Mouse (Mus musculus): ENCODE measurements around the gene Timm9. TPM values are rescaled to one million over a fixed set of nuclear protein-coding genes. Genes with fewer than 3 reads are reported as not detected.

The Timm9 gene
- polyA plus RNA-seq, 1 experiment = 8.4 TPM

GRCm38 (mm10) chr12:71150167-71150566, 13.7 kb upstream of the Timm9 start:
- Histone ChIP-seq H3K36me3 (ENCODE audit: control insufficient read depth, insufficient read depth, low read length) (peaks cover 26% of the 10 kb centered on the region), H3K4me3 (ENCODE audit: extremely low read depth, insufficient read depth, insufficient read length) (no peak overlapping the region)
- 81% methylated on average over 8 of the region's 8 CpGs for WGBS

GRCm38 (mm10) chr12:71149456-71149855, 13.0 kb upstream of the Timm9 start:
- DNase-seq (ENCODE audit: low read depth in 1 of 2, low spot score in 2 of 2) = no peak
- Histone ChIP-seq H3K27me3 (ENCODE audit: control insufficient read depth, insufficient read depth, low read length) (no peaks in the 10 kb centered on the region), H3K4me3 (ENCODE audit: extremely low read depth, insufficient read depth, insufficient read length) (no peak overlapping the region), H3K4me1 (ENCODE audit: control insufficient read depth, insufficient read depth, insufficient read length) (no peaks in the 10 kb centered on the region), H3K27ac (ENCODE audit: insufficient read depth, low read length) (no peak overlapping the region), H3K36me3 (ENCODE audit: control insufficient read depth, insufficient read depth, low read length) (peaks cover 22% of the 10 kb centered on the region)
- WGBS = 86% methylated on average over 6 of the region's 6 CpGs
- TF ChIP-seq POLR2A (IDR thresholded peaks at IDR 0.05; ENCODE audit: low read depth, low read length) (no peak), CTCF (IDR thresholded peaks at IDR 0.05; ENCODE audit: extremely low read depth, insufficient read depth, insufficient read length, insufficient replicate concordance) (no peak)

More at GRCm38 (mm10) chr12:71150167-71150566, 13.7 kb upstream of the Timm9 start:
- DNase-seq (ENCODE audit: low read depth in 1 of 2, low spot score in 2 of 2) = no peak
- no peaks in the 10 kb centered on the region for H3K4me1 ChIP-seq (ENCODE audit: control insufficient read depth, insufficient read depth, insufficient read length)
- no peaks in the 10 kb centered on the region for H3K27me3 ChIP-seq (ENCODE audit: control insufficient read depth, insufficient read depth, low read length)
- no peak overlapping the region for H3K27ac ChIP-seq (ENCODE audit: insufficient read depth, low read length)
- TF ChIP-seq POLR2A (IDR thresholded peaks at IDR 0.05; ENCODE audit: low read depth, low read length) (no peak), CTCF (IDR thresholded peaks at IDR 0.05; ENCODE audit: extremely low read depth, insufficient read depth, insufficient read length, insufficient replicate concordance) (no peak)

GRCm38 (mm10) chr12:71148801-71149200, 12.3 kb upstream of the Timm9 start:
- 97% methylated on average over 9 of the region's 9 CpGs for WGBS

GRCm38 (mm10) chr12:71147641-71148040, 11.2 kb upstream of the Timm9 start:
- no peak overlapping the region for H3K27ac ChIP-seq (ENCODE audit: insufficient read depth, low read length)
- H3K36me3 ChIP-seq (ENCODE audit: control insufficient read depth, insufficient read depth, low read length) = peaks cover 22% of the 10 kb centered on the region
- no peaks in the 10 kb centered on the region for H3K4me1 ChIP-seq (ENCODE audit: control insufficient read depth, insufficient read depth, insufficient read length)
- DNase-seq (ENCODE audit: low read depth in 1 of 2, low spot score in 2 of 2) = peak; percentile 12 to 51
- H3K27me3 ChIP-seq (ENCODE audit: control insufficient read depth, insufficient read depth, low read length) = no peaks in the 10 kb centered on the region
- no peak overlapping the region for H3K4me3 ChIP-seq (ENCODE audit: extremely low read depth, insufficient read depth, insufficient read length)
- 80% methylated on average over 3 of the region's 3 CpGs for WGBS
- TF ChIP-seq POLR2A (IDR thresholded peaks at IDR 0.05; ENCODE audit: low read depth, low read length) (no peak), CTCF (IDR thresholded peaks at IDR 0.05; ENCODE audit: extremely low read depth, insufficient read depth, insufficient read length, insufficient replicate concordance) (peak; percentile 20; the same call in 1 of the 2 replicates)

More at GRCm38 (mm10) chr12:71148801-71149200, 12.3 kb upstream of the Timm9 start:
- Histone ChIP-seq H3K36me3 (ENCODE audit: control insufficient read depth, insufficient read depth, low read length) (peaks cover 24% of the 10 kb centered on the region), H3K27ac (ENCODE audit: insufficient read depth, low read length) (no peak overlapping the region), H3K4me3 (ENCODE audit: extremely low read depth, insufficient read depth, insufficient read length) (no peak overlapping the region), H3K4me1 (ENCODE audit: control insufficient read depth, insufficient read depth, insufficient read length) (no peaks in the 10 kb centered on the region), H3K27me3 (ENCODE audit: control insufficient read depth, insufficient read depth, low read length) (no peaks in the 10 kb centered on the region)
- no peak for DNase-seq (ENCODE audit: low read depth in 1 of 2, low spot score in 2 of 2)
- TF ChIP-seq CTCF (IDR thresholded peaks at IDR 0.05; ENCODE audit: extremely low read depth, insufficient read depth, insufficient read length, insufficient replicate concordance) (no peak), POLR2A (IDR thresholded peaks at IDR 0.05; ENCODE audit: low read depth, low read length) (no peak)

- Histone ChIP-seq H3K4me3 (ENCODE audit: extremely low read depth, insufficient read depth, insufficient read length) (no peak overlapping the region), H3K4me1 (ENCODE audit: control insufficient read depth, insufficient read depth, insufficient read length) (peaks cover 3% of the 10 kb centered on the region; the same call in 1 of the 2 replicates), H3K36me3 (ENCODE audit: control insufficient read depth, insufficient read depth, low read length) (peaks cover 7% of the 10 kb centered on the region), H3K27me3 (ENCODE audit: control insufficient read depth, insufficient read depth, low read length) (no peaks in the 10 kb centered on the region), H3K27ac (ENCODE audit: insufficient read depth, low read length) (no peak overlapping the region)
- TF ChIP-seq POLR2A (IDR thresholded peaks at IDR 0.05; ENCODE audit: low read depth, low read length) (no peak), CTCF (IDR thresholded peaks at IDR 0.05; ENCODE audit: extremely low read depth, insufficient read depth, insufficient read length, insufficient replicate concordance) (no peak)
- DNase-seq (ENCODE audit: low read depth in 1 of 2, low spot score in 2 of 2) = no peak
Observed at GRCm38 (mm10) chr12:71141189-71141588, 4.7 kb upstream of the Timm9 start.

GRCm38 (mm10) chr12:71139258-71139828, 2.9 kb upstream of the Timm9 start:
- H3K36me3 ChIP-seq (ENCODE audit: control insufficient read depth, insufficient read depth, low read length) = peaks cover 7% of the 10 kb centered on the region
- H3K4me3 ChIP-seq (ENCODE audit: extremely low read depth, insufficient read depth, insufficient read length) = no peak overlapping the region
- DNase-seq (ENCODE audit: low read depth in 1 of 2, low spot score in 2 of 2) = no peak
- no peaks in the 10 kb centered on the region for H3K27me3 ChIP-seq (ENCODE audit: control insufficient read depth, insufficient read depth, low read length)
- no peak overlapping the region for H3K27ac ChIP-seq (ENCODE audit: insufficient read depth, low read length)
- peaks cover 3% of the 10 kb centered on the region; the same call in 1 of the 2 replicates for H3K4me1 ChIP-seq (ENCODE audit: control insufficient read depth, insufficient read depth, insufficient read length)
- TF ChIP-seq POLR2A (IDR thresholded peaks at IDR 0.05; ENCODE audit: low read depth, low read length) (no peak), CTCF (IDR thresholded peaks at IDR 0.05; ENCODE audit: extremely low read depth, insufficient read depth, insufficient read length, insufficient replicate concordance) (no peak)
- WGBS = 82% methylated on average over 5 of the region's 5 CpGs

GRCm38 (mm10) chr12:71137686-71138085, 1.2 kb upstream of the Timm9 start:
- Histone ChIP-seq H3K36me3 (ENCODE audit: control insufficient read depth, insufficient read depth, low read length) (peaks cover 6% of the 10 kb centered on the region), H3K4me3 (ENCODE audit: extremely low read depth, insufficient read depth, insufficient read length) (peak overlapping the region; percentile 48), H3K4me1 (ENCODE audit: control insufficient read depth, insufficient read depth, insufficient read length) (peaks cover 3% of the 10 kb centered on the region; the same call in 1 of the 2 replicates), H3K27ac (ENCODE audit: insufficient read depth, low read length) (no peak overlapping the region), H3K27me3 (ENCODE audit: control insufficient read depth, insufficient read depth, low read length) (no peaks in the 10 kb centered on the region)
- WGBS = 1% methylated on average over 11 of the region's 11 CpGs
- TF ChIP-seq CTCF (IDR thresholded peaks at IDR 0.05; ENCODE audit: extremely low read depth, insufficient read depth, insufficient read length, insufficient replicate concordance) = no peak
- TF ChIP-seq POLR2A (IDR thresholded peaks at IDR 0.05; ENCODE audit: low read depth, low read length) = no peak
- no peak for DNase-seq (ENCODE audit: low read depth in 1 of 2, low spot score in 2 of 2)
